Mouse (Mus musculus) heart, adult 2 months (tissue): ENCODE measurements around the gene Vti1a.

ENCODE experiments used
- CTCF ChIP-seq: fragments of 200-600 bp; IDR thresholded peaks from 2 replicates; pipeline ENCODE4 v1.8.1; 2022; ENCODE audit warnings: antibody characterized with exemption, mild to moderate bottlenecking, moderate library complexity
- POLR2A ChIP-seq: fragments of 200-500 bp; IDR thresholded peaks from 2 replicates; pipeline ENCODE4 v1.6.1; 2011; ENCODE audit warnings: mild to moderate bottlenecking, low read depth, low read length, control low read depth; ENCODE audit not compliant: insufficient read depth

GRCm38 (mm10) chr19:55608858-55609375 is 292.8 kb downstream of the Vti1a start:
- no peak for TF ChIP-seq CTCF
- no peak for TF ChIP-seq POLR2A
